Mouse (Mus musculus): ENCODE measurements at regions not wholly inside any gene's neighbourhood (a gene's known extent, or its start where the extent isn't known, plus 50 kb on each side); places are given as distances from the start of the nearest gene placed in this dataset.

DNA sequence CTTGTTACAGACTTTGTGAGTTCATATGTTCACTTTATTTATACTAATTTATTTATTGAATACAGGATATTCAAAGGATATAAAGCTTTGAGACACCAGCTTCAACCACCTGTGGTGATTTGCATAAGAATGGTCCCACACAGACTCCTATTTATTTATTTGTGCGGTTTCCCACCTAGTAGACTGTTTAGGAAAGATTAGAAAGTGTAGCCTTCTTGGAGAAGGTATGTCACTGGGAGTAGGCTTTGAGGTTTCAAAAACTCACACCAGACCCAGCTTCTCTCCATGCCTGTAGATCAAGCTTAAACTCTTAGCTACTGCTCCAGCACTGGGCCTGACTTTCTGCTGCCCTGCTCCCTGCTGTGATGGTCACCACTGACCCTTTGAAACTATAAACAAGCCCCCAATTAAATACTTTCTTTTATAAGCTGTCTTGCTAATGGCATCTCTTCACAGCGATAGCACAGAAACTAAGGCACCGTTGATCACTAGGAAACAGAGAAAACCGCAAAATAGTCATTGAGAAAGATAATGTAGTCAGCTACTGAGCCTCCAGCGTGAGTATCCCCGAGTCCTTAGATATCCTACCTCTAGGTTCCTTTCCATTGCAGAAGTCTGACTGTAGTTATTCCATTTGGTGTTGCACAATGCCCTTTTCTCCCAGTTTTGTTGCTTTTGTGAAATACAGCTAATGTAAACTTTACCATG is 89.3 kb upstream of the Ifne start:
- ATAC-seq (replicated peaks; ENCODE audit: low FRiP score, low TSS enrichment, low read depth) (no peak), DNase-seq (ENCODE audit: low spot score) (no peak)
- no peak overlapping the region for H3K4me2 ChIP-seq (ENCODE audit: low read length)
- no peaks in the 10 kb centered on the region for H3K4me1 ChIP-seq (replicated peaks; ENCODE audit: control insufficient read depth, insufficient read depth, low read length)
- H3K27me3 ChIP-seq (replicated peaks; ENCODE audit: control insufficient read depth, insufficient read depth, low read length): no peaks in the 10 kb centered on the region
- H3K36me3 ChIP-seq (ENCODE audit: control insufficient read depth, insufficient read depth, low read length): no peaks in the 10 kb centered on the region
- H3K9ac ChIP-seq (ENCODE audit: low read length): no peak overlapping the region
- H3K9me3 ChIP-seq (ENCODE audit: control insufficient read depth, low read length): no peaks in the 10 kb centered on the region
- no peak overlapping the region for H3K27ac ChIP-seq (ENCODE audit: low read depth)
- 62% methylated on average over 6 of the region's 6 CpGs for WGBS
- no peak overlapping the region for H3K4me3 ChIP-seq (ENCODE audit: low read depth, low read length)

DNA sequence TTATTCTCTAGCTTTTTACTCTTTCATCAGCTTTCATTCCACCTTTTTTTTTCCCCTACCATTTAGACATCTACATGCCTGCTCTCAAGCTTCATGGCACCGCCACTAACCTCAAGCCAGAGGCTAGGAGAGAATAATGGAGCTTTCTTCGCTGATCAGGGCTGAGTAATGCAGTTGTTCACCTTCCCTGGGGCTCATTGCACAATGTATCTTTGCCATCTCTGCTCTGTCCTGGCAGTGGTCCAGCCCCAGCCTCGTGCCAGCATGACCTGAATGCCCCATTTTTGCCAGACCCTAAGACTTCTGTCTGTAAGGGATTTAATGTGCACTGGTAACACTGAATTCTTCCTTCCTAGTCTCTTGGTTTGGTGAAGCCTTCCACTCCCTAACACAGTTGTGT is 79.6 kb upstream of the Ifne start:
- no peaks in the 10 kb centered on the region for H3K9me3 ChIP-seq (ENCODE audit: control insufficient read depth, low read length)
- H3K27ac ChIP-seq (ENCODE audit: low read depth): no peak overlapping the region
- no peaks in the 10 kb centered on the region for H3K27me3 ChIP-seq (replicated peaks; ENCODE audit: control insufficient read depth, insufficient read depth, low read length)
- no peak overlapping the region for H3K4me2 ChIP-seq (ENCODE audit: low read length)
- 75% methylated on average over 3 of the region's 3 CpGs for WGBS
- no peaks in the 10 kb centered on the region for H3K36me3 ChIP-seq (ENCODE audit: control insufficient read depth, insufficient read depth, low read length)
- DNase-seq (ENCODE audit: low spot score) (no peak), ATAC-seq (replicated peaks; ENCODE audit: low FRiP score, low TSS enrichment, low read depth) (no peak)
- H3K4me3 ChIP-seq (ENCODE audit: low read depth, low read length): no peak overlapping the region
- H3K4me1 ChIP-seq (replicated peaks; ENCODE audit: control insufficient read depth, insufficient read depth, low read length): no peaks in the 10 kb centered on the region; the same call in 1 of the 2 replicates
- H3K9ac ChIP-seq (ENCODE audit: low read length): no peak overlapping the region

DNA sequence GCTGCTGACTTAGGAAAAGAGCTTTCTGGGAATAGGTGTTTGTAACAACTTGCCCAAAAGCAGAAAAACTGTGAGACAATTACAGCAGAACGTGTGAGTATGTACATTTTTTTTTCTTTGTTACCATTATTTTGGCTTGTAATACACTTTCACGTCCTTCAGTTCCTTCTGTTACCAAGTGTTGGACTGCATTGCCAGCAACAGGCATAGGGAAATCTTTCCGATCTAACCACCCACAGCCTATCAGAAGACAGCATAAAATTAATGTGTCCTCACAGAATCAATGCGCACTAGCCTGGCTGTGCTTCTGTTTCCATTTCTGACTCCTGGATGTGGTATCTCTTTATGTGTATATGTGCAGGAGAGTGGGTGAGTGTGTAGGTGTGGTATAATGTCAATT is 76.6 kb upstream of the Ifne start:
- WGBS: 62% methylated on average over 4 of the region's 4 CpGs
- H3K4me1 ChIP-seq (replicated peaks; ENCODE audit: control insufficient read depth, insufficient read depth, low read length): no peaks in the 10 kb centered on the region; the same call in 1 of the 2 replicates
- H3K4me3 ChIP-seq (ENCODE audit: low read depth, low read length): no peak overlapping the region

DNA sequence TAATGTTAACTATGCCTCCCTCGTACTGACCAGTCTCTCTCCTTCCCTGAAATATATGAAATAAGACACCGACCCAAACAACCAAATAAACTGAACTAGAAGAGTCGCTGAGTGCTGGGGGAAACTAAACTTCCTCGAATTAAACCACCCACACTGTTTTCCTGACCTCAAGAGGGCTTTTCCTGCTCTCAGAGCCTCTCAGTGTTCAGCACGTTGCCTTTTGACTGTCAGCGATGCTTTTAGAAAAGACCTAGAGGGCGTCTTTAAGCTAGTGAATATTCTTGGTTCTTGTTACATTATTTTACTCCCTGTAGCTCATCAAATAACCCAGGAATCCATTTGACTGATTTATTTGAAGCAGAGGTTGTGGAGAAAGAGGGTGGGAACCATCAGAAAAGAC is 76.2 kb upstream of the Ifne start:
- Histone ChIP-seq H3K4me1 (replicated peaks; ENCODE audit: control insufficient read depth, insufficient read depth, low read length) (no peaks in the 10 kb centered on the region; the same call in 1 of the 2 replicates), H3K9ac (ENCODE audit: low read length) (no peak overlapping the region), H3K9me3 (ENCODE audit: control insufficient read depth, low read length) (no peaks in the 10 kb centered on the region), H3K27ac (ENCODE audit: low read depth) (no peak overlapping the region), H3K36me3 (ENCODE audit: control insufficient read depth, insufficient read depth, low read length) (no peaks in the 10 kb centered on the region), H3K4me2 (ENCODE audit: low read length) (no peak overlapping the region), H3K27me3 (replicated peaks; ENCODE audit: control insufficient read depth, insufficient read depth, low read length) (no peaks in the 10 kb centered on the region), H3K4me3 (ENCODE audit: low read depth, low read length) (no peak overlapping the region)
- no peak for ATAC-seq (replicated peaks; ENCODE audit: low FRiP score, low TSS enrichment, low read depth)
- DNase-seq (ENCODE audit: low spot score): no peak
- 20% methylated on average over 7 of the region's 7 CpGs for WGBS

More for the DNA sequence above, 76.6 kb upstream of the Ifne start:
- no peak overlapping the region for H3K4me2 ChIP-seq (ENCODE audit: low read length)
- no peaks in the 10 kb centered on the region for H3K27me3 ChIP-seq (replicated peaks; ENCODE audit: control insufficient read depth, insufficient read depth, low read length)
- no peaks in the 10 kb centered on the region for H3K36me3 ChIP-seq (ENCODE audit: control insufficient read depth, insufficient read depth, low read length)
- ATAC-seq (replicated peaks; ENCODE audit: low FRiP score, low TSS enrichment, low read depth) (no peak), DNase-seq (ENCODE audit: low spot score) (no peak)
- no peak overlapping the region for H3K27ac ChIP-seq (ENCODE audit: low read depth)
- H3K9ac ChIP-seq (ENCODE audit: low read length): no peak overlapping the region
- H3K9me3 ChIP-seq (ENCODE audit: control insufficient read depth, low read length): no peaks in the 10 kb centered on the region

DNA sequence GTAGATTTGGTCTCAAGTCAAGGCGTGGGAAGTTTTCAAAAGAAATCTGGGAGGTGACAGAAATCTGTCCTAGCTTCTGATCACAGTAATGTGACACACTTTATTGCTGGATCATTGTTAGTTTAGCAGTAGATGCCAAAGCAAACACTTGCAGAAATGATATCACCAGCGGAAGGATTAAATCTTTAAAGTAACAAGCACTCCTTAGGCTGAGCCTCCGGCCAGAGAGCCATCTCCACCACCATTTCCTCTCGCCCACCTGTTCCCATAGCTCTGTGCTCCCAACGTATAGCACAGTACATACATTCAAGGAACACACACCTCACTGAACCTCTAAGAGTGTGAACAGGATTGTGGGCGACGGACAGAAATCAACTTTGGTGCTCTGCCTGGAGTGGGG is 75.6 kb upstream of the Ifne start:
- no peaks in the 10 kb centered on the region; the same call in 1 of the 2 replicates for H3K4me1 ChIP-seq (replicated peaks; ENCODE audit: control insufficient read depth, insufficient read depth, low read length)
- no peaks in the 10 kb centered on the region for H3K36me3 ChIP-seq (ENCODE audit: control insufficient read depth, insufficient read depth, low read length)
- H3K9ac ChIP-seq (ENCODE audit: low read length): no peak overlapping the region
- no peak overlapping the region for H3K4me2 ChIP-seq (ENCODE audit: low read length)
- ATAC-seq (replicated peaks; ENCODE audit: low FRiP score, low TSS enrichment, low read depth) (no peak), DNase-seq (ENCODE audit: low spot score) (no peak)
- no peak overlapping the region for H3K27ac ChIP-seq (ENCODE audit: low read depth)
- no peaks in the 10 kb centered on the region for H3K9me3 ChIP-seq (ENCODE audit: control insufficient read depth, low read length)
- WGBS: 64% methylated on average over 7 of the region's 7 CpGs
- H3K27me3 ChIP-seq (replicated peaks; ENCODE audit: control insufficient read depth, insufficient read depth, low read length): no peaks in the 10 kb centered on the region
- H3K4me3 ChIP-seq (ENCODE audit: low read depth, low read length): no peak overlapping the region

DNA sequence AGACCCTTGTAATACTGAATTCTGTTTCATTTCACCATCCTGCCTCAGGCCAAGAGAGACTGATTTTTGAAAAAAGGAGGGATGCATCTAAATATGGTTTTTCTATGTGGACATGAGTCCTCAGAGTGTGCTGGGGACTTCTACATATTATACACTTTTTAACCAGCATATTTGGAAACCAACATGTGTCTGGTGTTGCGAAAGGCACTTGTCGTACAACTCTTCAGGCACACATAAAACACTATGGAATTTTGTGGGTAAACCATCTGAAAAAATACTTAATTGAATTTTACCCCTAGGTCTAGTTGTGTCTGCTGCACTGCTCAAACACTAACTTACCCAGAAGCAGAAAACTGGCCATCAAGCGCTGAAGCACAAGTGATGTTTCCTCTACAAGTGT is 74.0 kb upstream of the Ifne start:
- Histone ChIP-seq H3K4me1 (replicated peaks; ENCODE audit: control insufficient read depth, insufficient read depth, low read length) (no peaks in the 10 kb centered on the region; the same call in 1 of the 2 replicates), H3K27ac (ENCODE audit: low read depth) (no peak overlapping the region), H3K4me2 (ENCODE audit: low read length) (no peak overlapping the region), H3K9ac (ENCODE audit: low read length) (no peak overlapping the region), H3K4me3 (ENCODE audit: low read depth, low read length) (no peak overlapping the region), H3K9me3 (ENCODE audit: control insufficient read depth, low read length) (no peaks in the 10 kb centered on the region), H3K27me3 (replicated peaks; ENCODE audit: control insufficient read depth, insufficient read depth, low read length) (no peaks in the 10 kb centered on the region), H3K36me3 (ENCODE audit: control insufficient read depth, insufficient read depth, low read length) (no peaks in the 10 kb centered on the region)
- WGBS: 92% methylated on average over 3 of the region's 3 CpGs
- no peak for ATAC-seq (replicated peaks; ENCODE audit: low FRiP score, low TSS enrichment, low read depth)
- no peak for DNase-seq (ENCODE audit: low spot score)

DNA sequence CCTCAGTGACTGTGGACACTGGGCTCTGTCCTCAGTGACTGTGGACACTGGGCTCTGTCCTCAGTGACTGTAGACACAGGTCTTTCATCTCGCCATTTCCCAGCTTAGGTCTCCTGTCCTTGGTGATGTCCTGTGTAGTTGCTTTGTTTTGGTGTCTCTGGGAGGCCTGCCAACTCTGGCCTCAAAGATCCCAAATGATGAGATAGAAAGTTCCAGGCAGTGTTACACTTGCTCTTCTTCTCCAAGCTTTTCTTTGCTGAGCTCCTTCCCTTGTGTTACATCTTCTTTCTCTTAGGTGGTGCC is 71.0 kb upstream of the Ifne start:
- DNase-seq (ENCODE audit: low spot score): no peak
- H3K4me2 ChIP-seq (ENCODE audit: low read length): no peak overlapping the region
- no peaks in the 10 kb centered on the region for H3K36me3 ChIP-seq (ENCODE audit: control insufficient read depth, insufficient read depth, low read length)
- H3K4me1 ChIP-seq (replicated peaks; ENCODE audit: control insufficient read depth, insufficient read depth, low read length): no peaks in the 10 kb centered on the region; the same call in 1 of the 2 replicates
- no peak overlapping the region for H3K9ac ChIP-seq (ENCODE audit: low read length)
- no peak for ATAC-seq (replicated peaks; ENCODE audit: low FRiP score, low TSS enrichment, low read depth)
- no peaks in the 10 kb centered on the region for H3K27me3 ChIP-seq (replicated peaks; ENCODE audit: control insufficient read depth, insufficient read depth, low read length)
- no peak overlapping the region for H3K27ac ChIP-seq (ENCODE audit: low read depth)
- WGBS: 71% methylated on average over 1 of the region's 1 CpGs
- H3K4me3 ChIP-seq (ENCODE audit: low read depth, low read length): no peak overlapping the region
- no peaks in the 10 kb centered on the region for H3K9me3 ChIP-seq (ENCODE audit: control insufficient read depth, low read length)

DNA sequence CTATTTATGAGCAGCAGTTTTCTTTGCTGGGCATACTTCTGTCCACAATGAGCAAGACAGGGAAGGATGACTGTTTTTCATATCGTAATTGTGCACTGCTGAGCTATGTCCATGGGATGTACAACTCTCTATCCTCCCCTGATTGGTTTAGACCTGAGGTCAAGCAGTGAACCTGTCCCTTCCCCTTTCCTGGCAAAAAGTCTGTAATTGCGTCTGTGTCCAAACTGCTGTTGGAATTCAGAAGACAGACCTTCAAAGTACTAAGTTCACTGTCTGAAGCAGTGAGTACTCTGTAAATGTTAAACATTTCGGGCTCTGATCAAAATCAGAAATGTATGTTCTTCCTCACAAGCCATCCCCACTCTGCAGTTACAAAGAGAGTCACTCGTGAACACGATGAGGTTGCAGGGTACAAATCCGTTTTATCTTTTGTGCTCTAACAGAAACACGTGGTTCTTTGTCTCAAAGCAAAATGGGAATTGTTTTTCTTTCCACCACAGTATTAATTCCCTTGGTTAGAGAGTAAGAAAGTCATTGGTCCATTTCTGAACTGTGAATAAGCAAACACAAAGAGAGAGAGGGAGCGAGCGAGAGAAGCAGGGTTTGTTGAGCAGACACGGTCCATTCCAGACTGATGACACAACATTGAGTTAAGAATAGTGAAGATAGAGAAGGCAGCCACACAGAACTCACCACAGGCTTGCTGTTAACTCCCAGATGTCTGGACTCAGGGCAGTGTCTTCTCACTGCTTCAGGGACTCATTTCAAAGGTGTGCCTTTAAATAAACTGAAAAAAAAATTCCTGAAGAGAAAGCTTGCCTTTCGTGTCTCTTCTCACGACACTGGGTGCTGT is 70.4 kb upstream of the Ifne start:
- ATAC-seq (replicated peaks; ENCODE audit: low FRiP score, low TSS enrichment, low read depth) (no peak), DNase-seq (ENCODE audit: low spot score) (no peak)
- Histone ChIP-seq H3K9ac (ENCODE audit: low read length) (no peak overlapping the region), H3K27ac (ENCODE audit: low read depth) (no peak overlapping the region), H3K4me2 (ENCODE audit: low read length) (no peak overlapping the region), H3K36me3 (ENCODE audit: control insufficient read depth, insufficient read depth, low read length) (no peaks in the 10 kb centered on the region), H3K9me3 (ENCODE audit: control insufficient read depth, low read length) (no peaks in the 10 kb centered on the region), H3K4me3 (ENCODE audit: low read depth, low read length) (no peak overlapping the region), H3K4me1 (replicated peaks; ENCODE audit: control insufficient read depth, insufficient read depth, low read length) (no peaks in the 10 kb centered on the region), H3K27me3 (replicated peaks; ENCODE audit: control insufficient read depth, insufficient read depth, low read length) (no peaks in the 10 kb centered on the region)
- WGBS: 49% methylated on average over 12 of the region's 12 CpGs

Data from intestine, embryonic 14.5 days (tissue).